Mouse (Mus musculus) gastrocnemius, postnatal 36 days (tissue): ENCODE measurements around the gene Hspa1b. TPM values are rescaled to one million over a fixed set of nuclear protein-coding genes. Genes with fewer than 3 reads are reported as not detected.
"Not testable (repeated sequence)": the region's sequence is repeated elsewhere in the genome, so short reads cannot be mapped to it uniquely, and the experiment has no call there.

Experiments used
- DNase-seq, 2 experiments: peaks; one replicate each; pipeline ENCODE4 v3.0.0; 2022
- intact Hi-C: fragments of 180-260 bp; cut with DNase I; formaldehyde crosslinking; loops from one replicate; pipeline ENCODE4 v1.15.1; 2025
- total RNA-seq, 2 experiments: library from RNA; stranded (reverse); gene quantifications; 2 replicates each; pipeline ENCODE4 v1.2.3; 2021

The Hspa1b gene
- total RNA-seq, 2 experiments from 2014 or later, result 4.6 to 6.1 TPM

DNA sequence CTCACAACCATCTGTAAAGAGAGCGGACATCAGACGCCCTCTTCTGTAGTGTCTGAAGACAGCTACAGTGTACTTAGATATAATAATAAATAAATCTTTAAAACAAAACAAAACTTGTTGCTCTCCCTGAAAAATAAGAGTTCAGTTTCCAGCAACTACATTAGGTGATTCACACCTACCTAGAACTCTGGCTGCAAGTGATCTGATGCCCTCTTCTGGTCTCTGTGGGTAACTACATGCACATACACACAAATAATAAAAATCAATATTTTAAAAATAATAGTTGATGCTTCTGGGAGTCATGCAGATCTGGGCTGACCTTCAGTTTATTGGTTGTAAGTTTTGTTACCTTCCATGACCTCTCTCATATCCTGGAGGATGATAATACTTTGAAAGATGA is 25.2 kb upstream of the Hspa1b start:
- intact Hi-C loops, result loop anchor here (10.0 kb wide), 1 partner anchor 49 kb away; the partner anchor contains the start of gene Neu1
- no peak for DNase-seq

- intact Hi-C loops, result loop anchor here (2.0 to 10.0 kb wide), 2 partner anchors 48 to 126 kb away; partner anchors contain the start of gene Neu1
- DNase-seq, result no peak
Measured at GRCm38 (mm10) chr17:34982328-34982727, 23.3 kb upstream of the Hspa1b start.

GRCm38 (mm10) chr17:34981690-34982180 is 22.7 kb upstream of the Hspa1b start, which contains the start of gene Lsm2:
Gene Lsm2 (plus strand): TSS chr17:34981862.
- DNase-seq, result peak; percentile 87 to 90
- intact Hi-C loops, result loop anchor here (2.0 to 10.0 kb wide), 3 partner anchors 29 to 125 kb away; partner anchors contain the start of gene Neu1

- DNase-seq, result no peak
- intact Hi-C loops, result loop anchor here (2.0 to 10.0 kb wide), 2 partner anchors 28 to 46 kb away; partner anchors contain the start of gene Neu1
Measured at GRCm38 (mm10) chr17:34980655-34981054, 21.6 kb upstream of the Hspa1b start.

DNA sequence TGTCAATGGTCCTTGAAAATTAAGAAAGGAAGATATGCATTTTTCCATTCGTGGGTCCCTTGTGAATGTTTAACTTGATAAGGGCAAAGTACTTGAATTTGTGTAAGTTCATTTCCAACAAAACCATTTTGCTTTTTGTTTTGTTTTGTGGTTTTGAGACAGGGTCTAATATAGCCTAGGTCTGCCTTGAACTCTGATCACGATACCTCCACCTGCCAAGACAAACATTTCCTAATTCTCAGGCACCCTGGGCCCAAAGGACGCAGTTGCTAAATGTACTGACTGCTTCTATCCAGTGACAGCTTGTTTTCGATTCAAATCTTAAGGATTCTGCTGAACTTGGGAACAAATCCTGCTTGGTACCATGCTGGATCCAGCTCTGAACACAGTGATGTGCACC is 20.6 kb upstream of the Hspa1b start:
- intact Hi-C loops, result loop anchor here (2.0 to 10.0 kb wide), 2 partner anchors 27 to 45 kb away; partner anchors contain the start of gene Neu1
- DNase-seq, result no peak

- DNase-seq, result no peak
- intact Hi-C loops, result no loop called here
Measured at GRCm38 (mm10) chr17:34978239-34978638, 19.2 kb upstream of the Hspa1b start.

DNA sequence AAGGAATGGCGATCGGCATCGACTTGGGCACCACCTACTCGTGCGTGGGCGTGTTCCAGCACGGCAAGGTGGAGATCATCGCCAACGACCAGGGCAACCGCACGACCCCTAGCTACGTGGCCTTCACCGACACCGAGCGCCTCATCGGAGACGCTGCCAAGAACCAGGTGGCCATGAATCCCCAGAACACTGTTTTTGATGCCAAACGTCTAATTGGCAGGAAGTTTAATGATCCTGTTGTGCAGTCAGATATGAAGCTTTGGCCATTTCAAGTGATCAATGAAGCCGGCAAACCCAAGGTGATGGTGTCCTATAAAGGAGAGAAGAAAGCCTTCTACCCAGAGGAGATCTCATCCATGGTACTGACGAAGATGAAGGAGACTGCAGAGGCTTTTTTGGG is 18.0 kb upstream of the Hspa1b start:
- intact Hi-C loops, result no loop called here
- no peak for DNase-seq

- intact Hi-C loops, result no loop called here
- DNase-seq, result no peak
Measured at GRCm38 (mm10) chr17:34975581-34976492, 16.8 kb upstream of the Hspa1b start.

GRCm38 (mm10) chr17:34972069-34972749 is 13.2 kb upstream of the Hspa1b start, which contains the start of the genes Hspa1a and Hspa1l:
Gene Hspa1a (minus strand): TSS chr17:34972156.
Gene Hspa1l (plus strand): TSS chr17:34972703.
- intact Hi-C loops, result not testable (repeated sequence)
- DNase-seq, result peak; percentile 73 to 82

DNA sequence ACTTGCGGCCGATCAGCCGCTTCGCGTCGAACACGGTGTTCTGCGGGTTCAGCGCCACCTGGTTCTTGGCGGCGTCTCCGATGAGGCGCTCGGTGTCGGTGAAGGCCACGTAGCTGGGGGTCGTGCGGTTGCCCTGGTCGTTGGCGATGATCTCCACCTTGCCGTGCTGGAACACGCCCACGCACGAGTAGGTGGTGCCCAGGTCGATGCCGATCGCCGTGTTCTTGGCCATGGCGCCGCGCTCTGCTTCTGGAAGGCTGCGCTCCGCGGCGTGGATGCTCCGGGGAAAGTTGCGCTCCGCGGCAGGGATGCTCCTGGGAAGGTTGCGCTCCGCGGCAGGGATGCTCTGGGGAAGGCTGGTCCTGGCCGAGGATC is 12.6 kb upstream of the Hspa1b start:
- intact Hi-C loops, DNase-seq: not testable (repeated sequence)

DNA sequence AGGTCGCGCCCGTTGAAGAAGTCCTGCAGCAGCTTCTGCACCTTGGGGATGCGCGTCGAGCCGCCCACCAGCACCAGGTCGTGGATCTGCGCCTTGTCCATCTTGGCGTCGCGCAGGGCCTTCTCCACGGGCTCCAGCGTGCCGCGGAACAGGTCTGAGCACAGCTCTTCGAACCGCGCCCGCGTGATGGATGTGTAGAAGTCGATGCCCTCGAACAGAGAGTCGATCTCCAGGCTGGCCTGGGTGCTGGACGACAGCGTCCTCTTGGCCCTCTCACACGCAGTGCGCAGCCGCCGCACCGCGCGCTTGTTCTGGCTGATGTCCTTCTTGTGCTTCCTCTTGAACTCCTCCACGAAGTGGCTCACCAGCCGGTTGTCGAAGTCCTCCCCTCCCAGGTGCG is 11.8 kb upstream of the Hspa1b start:
- DNase-seq, intact Hi-C loops: not testable (repeated sequence)

DNA sequence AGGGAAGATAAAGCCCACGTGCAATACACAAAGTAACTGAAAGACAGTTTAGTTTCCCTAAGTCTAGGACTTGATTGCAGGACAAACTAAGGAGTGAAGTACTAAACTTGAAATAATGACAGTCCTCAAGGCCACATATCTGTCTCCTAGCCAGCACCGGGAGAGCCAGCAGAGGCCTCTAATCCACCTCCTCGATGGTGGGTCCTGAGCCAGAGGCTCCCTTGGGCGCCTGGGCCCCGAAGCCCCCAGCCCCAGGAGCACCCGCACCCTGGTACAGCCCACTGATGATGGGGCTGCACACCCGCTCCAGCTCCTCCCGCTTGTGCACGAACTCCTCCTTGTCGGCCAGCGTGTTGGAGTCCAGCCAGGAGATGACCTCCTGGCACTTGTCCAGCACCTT is 10.8 kb upstream of the Hspa1b start, which contains the start of gene Gm20481:
Gene Gm20481, plus strand, starts transcription at position 91 of the 400 bp plus-strand sequence.
- DNase-seq, intact Hi-C loops: not testable (repeated sequence)

DNA sequence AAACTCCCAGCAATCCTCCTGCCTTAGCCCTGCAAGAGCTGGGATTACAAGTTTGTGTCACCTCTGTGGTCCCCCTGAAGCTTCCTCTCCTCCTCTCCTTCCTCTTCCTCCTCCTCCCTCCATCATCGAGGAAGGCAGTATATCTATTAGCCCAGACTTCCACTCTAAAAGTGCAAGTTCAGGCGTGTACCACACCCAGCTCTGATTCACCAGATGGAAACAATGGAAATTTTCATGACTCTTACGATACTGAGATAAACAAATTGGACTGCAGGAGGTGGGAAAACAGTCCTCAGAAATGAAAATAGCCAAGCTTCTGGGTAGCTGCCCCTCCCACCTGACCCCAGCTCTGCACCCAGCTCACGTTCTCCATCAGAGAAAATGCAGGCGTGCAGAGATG is 6.6 kb upstream of the Hspa1b start:
- no peak for DNase-seq

GRCm38 (mm10) chr17:34964640-34965049 is 5.6 kb upstream of the Hspa1b start:
- no peak for DNase-seq
- intact Hi-C loops, result no loop called here

More for the DNA sequence above, 6.6 kb upstream of the Hspa1b start:
- intact Hi-C loops, result no loop called here

DNA sequence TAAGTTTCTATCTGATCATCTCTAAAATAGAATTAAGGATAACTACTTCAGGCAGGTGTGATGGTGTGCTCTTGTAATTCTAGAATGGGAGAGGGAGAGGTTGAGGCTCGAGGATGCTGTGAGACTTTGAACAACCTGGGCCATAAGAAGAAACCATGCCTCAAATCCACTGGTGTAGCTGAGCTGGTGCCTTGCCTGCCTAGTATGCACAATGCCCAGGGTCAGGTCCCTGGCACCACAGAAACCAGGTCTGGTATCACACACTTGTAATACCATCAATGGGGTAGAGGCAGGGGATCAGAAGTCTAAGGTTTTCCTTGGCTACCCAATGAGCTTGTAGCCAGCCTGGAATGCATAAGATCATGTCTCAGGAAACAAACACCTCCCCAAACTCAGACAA is 3.8 kb upstream of the Hspa1b start:
- intact Hi-C loops, result no loop called here
- no peak for DNase-seq

GRCm38 (mm10) chr17:34962125-34962524 is 3.1 kb upstream of the Hspa1b start:
- intact Hi-C loops, result no loop called here
- DNase-seq, result no peak

- DNase-seq, result no peak
- intact Hi-C loops, result no loop called here
Measured at GRCm38 (mm10) chr17:34960702-34961493, 1.9 kb upstream of the Hspa1b start.

- intact Hi-C loops, result no loop called here
- DNase-seq, result no peak
Measured at GRCm38 (mm10) chr17:34959881-34960515, 960 bp upstream of the Hspa1b start.

- intact Hi-C loops, DNase-seq: not testable (repeated sequence)
Measured at GRCm38 (mm10) chr17:34958734-34959129, 306 bp downstream of the Hspa1b start.
